Mouse (Mus musculus) olfactory bulb, adult 2 months (tissue): ENCODE results near the gene Per2.

ENCODE experiments used
- CTCF ChIP-seq: fragments of 200-500 bp; IDR thresholded peaks from 2 replicates; pipeline ENCODE4 v1.5.1; 2012; ENCODE audit warnings: low read depth, mild to moderate bottlenecking, low read length, moderate library complexity; ENCODE audit not compliant: insufficient read depth
- POLR2A ChIP-seq: fragments of 200-500 bp; IDR thresholded peaks from 2 replicates; pipeline ENCODE4 v1.6.1; 2012; ENCODE audit warnings: mild to moderate bottlenecking, low read depth, low read length, moderate library complexity; ENCODE audit not compliant: insufficient read depth

DNA sequence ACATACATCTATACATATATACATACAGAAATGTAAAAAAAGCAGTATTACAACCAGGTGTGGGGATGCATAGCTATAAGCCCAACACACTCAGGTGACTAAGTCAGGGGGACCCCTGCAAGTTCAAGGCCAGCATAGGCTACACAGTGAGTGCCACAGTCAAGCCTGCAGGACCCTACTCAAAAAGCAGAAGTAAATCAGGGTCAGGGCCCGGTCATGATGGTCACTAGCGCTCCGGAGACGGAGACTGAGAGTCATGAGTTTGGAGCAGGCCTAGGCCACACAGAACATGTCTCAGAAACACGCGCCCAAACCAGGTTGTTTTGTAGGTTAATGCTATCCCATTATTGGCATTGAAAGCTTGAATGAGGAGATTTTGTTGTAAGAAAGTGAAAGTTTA is 39.5 kb upstream of the Per2 start:
- no peak for TF ChIP-seq CTCF
- TF ChIP-seq POLR2A = no peak
